Mouse (Mus musculus): ENCODE measurements around the gene Fcrl1.

Fcrl1 gene

DNA sequence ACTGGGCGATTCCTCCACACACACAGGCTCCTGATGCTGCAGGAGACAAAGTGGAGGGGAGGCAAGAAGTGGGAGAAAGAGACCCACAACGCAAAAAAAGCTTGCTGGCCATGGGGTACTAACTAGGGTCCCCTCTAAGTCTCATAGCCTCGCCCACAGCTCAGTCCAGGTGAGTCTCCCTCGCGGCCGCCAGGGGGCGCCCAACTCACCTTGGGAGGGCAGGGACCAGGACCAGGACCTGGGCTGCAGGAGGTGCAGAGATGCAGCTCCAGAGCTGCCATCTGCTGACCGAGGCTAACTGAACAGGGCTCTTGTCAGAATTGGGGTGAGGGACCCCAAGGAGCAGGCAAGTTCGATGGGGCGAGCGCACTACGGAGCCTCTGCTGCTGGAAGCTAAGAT lies 35.0 kb downstream of the Fcrl1 start:
- peak; percentile 7 for DNase-seq

DNA sequence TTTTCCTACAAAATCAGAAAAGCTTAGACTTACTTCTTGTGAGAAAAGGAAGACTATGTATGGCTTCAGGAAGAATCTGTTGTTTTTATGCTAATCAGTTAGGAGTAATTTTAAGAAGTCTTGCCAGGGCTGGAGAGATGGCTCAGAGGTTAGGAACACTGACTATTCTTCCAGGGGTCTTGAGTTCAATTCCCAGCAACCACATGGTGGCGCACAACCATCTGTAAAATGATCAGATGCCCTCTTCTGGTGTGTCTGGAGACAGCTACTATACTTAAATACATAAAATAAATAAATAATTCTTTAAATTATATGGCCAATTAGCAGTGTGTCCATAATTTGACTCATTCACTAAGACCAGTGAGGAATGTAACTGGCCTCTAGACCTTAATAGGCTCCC lies 44.5 kb downstream of the Fcrl1 start:
- no peak for DNase-seq

DNA sequence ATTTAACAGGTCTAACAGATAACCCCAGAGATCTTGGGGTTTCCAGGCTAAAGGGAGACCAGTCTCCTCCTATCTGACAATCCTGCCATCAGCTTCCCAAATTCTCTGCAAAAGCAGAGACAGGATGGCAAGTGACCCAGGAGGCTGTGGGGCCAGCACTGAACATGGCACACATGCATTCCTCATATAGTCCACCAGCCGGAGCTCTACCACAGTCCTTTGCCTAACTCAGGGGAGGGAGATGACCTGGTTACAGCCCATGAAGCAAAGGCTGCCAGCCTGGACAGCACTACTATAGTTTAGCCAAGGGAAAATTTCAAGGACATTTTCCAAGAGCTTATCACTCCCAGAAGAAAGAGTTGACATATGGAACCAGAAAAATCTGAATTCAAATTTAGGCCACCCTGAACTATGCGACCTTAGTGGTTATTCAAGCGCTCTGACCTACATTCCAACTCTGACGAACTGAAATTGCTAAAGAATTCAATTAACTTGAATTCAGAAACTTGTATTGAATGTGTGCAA lies 46.3 kb downstream of the Fcrl1 start:
- no peak for DNase-seq

DNA sequence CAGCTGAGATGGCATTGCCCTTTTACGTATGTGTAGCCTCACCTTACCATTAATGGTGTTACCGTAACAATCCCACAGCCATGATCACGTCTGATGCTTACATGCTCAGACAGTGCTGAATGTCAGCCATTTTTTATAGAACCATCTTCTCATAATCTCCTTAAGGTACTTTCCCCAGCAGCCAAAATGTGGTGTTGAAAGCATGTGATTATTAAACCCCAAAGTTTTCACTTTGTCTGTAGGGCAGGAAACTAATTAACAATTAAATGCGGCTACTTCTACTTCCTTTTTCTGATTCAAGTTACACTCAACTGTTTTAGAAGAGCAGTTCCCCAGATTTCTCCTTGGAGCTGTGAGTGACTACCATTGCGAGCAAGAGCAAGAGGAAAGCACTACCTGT lies 59.3 kb downstream of the Fcrl1 start, which contains the start of gene Fcrl5:
Fcrl5 (plus strand) TSS at position 295 of the 400 bp plus-strand sequence.
- DNase-seq = no peak

DNA sequence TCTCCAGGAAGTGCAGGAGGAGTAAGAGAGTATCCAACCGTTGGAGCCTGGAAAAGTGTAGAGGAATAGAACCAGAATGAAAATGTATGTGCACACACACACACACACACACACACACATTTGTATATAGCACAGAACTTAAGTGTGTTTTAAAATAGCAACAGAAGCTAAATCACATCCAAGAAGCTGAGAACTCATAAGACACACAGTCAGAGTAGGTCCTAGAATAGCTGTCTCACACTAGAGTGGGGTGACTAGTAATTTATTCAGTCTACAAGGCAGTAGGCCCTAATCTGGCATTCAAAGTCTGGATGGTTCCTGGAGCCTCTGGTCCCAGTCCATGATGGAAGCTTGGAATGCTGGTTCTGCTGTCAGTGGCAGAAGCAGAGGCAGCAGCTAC lies 64.4 kb downstream of the Fcrl1 start:
- no peak for DNase-seq

DNA sequence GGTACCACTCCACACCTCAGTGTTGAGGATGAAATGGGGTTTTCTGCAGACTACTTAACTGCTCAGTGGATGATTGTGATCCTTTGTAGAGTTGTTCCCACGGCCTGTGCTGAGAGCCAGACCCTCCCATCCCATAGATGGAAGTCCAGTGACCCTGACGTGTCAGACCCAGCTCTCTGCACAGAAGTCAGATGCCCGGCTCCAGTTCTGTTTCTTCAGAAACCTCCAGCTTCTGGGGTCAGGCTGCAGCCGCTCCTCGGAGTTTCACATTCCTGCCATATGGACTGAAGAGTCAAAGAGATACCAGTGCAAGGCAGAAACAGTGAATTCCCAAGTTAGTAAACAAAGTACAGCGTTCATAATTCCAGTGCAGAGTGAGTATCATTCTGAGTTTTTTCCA lies 67.8 kb downstream of the Fcrl1 start:
- DNase-seq = no peak
